Mouse (Mus musculus): ENCODE results near the gene Efcab7. TPM values are rescaled to one million over a fixed set of nuclear protein-coding genes. Genes with fewer than 3 reads are reported as not detected.

The Efcab7 gene
- polyA plus RNA-seq, 1 experiment from 2014 or later, result 35.1 TPM

DNA sequence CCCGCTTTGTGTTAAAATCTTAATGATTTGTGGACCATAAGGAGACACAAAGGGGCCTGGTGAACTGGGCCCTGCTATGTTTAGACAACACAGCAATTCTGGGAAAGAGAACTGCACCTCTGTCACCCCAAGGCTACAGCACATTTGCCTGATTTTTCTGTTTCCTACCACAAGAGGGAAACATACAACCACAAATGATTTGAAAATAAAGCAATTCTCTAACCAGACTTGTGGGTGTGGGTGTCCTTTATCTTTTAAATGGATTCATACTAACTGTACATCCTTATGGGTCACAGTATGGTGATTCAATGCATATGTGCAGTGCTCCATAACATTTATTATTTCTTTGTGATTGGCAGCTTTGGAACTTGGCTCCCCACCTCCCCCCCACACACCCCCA lies 118.2 kb downstream of the Efcab7 start:
- no peaks in the 10 kb centered on the region for H3K27me3 ChIP-seq (ENCODE audit: control insufficient read depth, insufficient read depth, low read length)
- H3K4me1 ChIP-seq (ENCODE audit: control insufficient read depth, insufficient read depth, low read length), result no peaks in the 10 kb centered on the region
- H3K4me3 ChIP-seq (ENCODE audit: low read depth, low read length), result no peak overlapping the region
- no peak overlapping the region for H3K9ac ChIP-seq (replicated peaks; ENCODE audit: low read length)
- H3K4me2 ChIP-seq (ENCODE audit: low read depth, low read length), result no peak overlapping the region
- 78% methylated on average over 1 of the region's 1 CpGs for WGBS
- H3K36me3 ChIP-seq (replicated peaks; ENCODE audit: control insufficient read depth, insufficient read depth, low read depth, low read length), result no peaks in the 10 kb centered on the region
- DNase-seq (ENCODE audit: low spot score) (peak; percentile 66), ATAC-seq (replicated peaks; ENCODE audit: insufficient number of reproducible peaks, low FRiP score, low TSS enrichment, low read depth) (no peak)
- no peaks in the 10 kb centered on the region for H3K9me3 ChIP-seq (replicated peaks; ENCODE audit: control insufficient read depth, low read length)
- no peak overlapping the region for H3K27ac ChIP-seq (replicated peaks; ENCODE audit: low read depth, low read length)

GRCm38 (mm10) chr4:99947896-99948295 lies 118.9 kb downstream of the Efcab7 start:
- ATAC-seq (replicated peaks; ENCODE audit: insufficient number of reproducible peaks, low FRiP score, low TSS enrichment, low read depth) (no peak), DNase-seq (ENCODE audit: low spot score) (no peak)
- Histone ChIP-seq H3K4me1 (ENCODE audit: control insufficient read depth, insufficient read depth, low read length) (no peaks in the 10 kb centered on the region), H3K27ac (replicated peaks; ENCODE audit: low read depth, low read length) (no peak overlapping the region), H3K9ac (replicated peaks; ENCODE audit: low read length) (no peak overlapping the region), H3K4me2 (ENCODE audit: low read depth, low read length) (no peak overlapping the region), H3K4me3 (ENCODE audit: low read depth, low read length) (no peak overlapping the region), H3K9me3 (replicated peaks; ENCODE audit: control insufficient read depth, low read length) (no peaks in the 10 kb centered on the region), H3K36me3 (replicated peaks; ENCODE audit: control insufficient read depth, insufficient read depth, low read depth, low read length) (no peaks in the 10 kb centered on the region), H3K27me3 (ENCODE audit: control insufficient read depth, insufficient read depth, low read length) (no peaks in the 10 kb centered on the region)
- 90% methylated on average over 1 of the region's 1 CpGs for WGBS

GRCm38 (mm10) chr4:99953904-99954303 lies 124.9 kb downstream of the Efcab7 start:
- no peaks in the 10 kb centered on the region for H3K9me3 ChIP-seq (replicated peaks; ENCODE audit: control insufficient read depth, low read length)
- 92% methylated on average over 2 of the region's 2 CpGs for WGBS

DNA sequence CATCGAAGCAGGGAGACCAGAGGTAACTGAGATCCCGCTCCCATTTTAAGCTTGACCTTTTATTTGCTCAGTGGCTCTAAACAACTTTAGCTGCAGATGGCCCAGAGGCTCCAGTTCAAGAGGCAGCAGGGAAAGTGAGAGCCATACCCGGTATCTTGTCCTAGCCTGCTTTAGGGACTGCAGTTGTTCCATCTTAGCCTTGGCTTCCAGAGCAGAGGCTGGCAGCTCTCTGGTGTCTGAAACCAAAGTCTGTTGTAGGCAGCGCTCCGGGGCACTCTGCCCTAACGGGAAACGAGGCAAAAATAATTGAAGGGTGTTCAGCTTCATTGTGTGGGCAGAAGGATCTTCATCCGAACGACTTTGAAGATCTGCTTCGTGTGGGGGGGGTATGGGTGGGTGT lies 126.4 kb downstream of the Efcab7 start:
- 79% methylated on average over 10 of the region's 10 CpGs for WGBS
- ATAC-seq (replicated peaks; ENCODE audit: insufficient number of reproducible peaks, low FRiP score, low TSS enrichment, low read depth), result no peak
- Histone ChIP-seq H3K4me2 (ENCODE audit: low read depth, low read length) (no peak overlapping the region), H3K36me3 (replicated peaks; ENCODE audit: control insufficient read depth, insufficient read depth, low read depth, low read length) (no peaks in the 10 kb centered on the region), H3K4me3 (ENCODE audit: low read depth, low read length) (no peak overlapping the region), H3K9ac (replicated peaks; ENCODE audit: low read length) (no peak overlapping the region), H3K27ac (replicated peaks; ENCODE audit: low read depth, low read length) (no peak overlapping the region), H3K27me3 (ENCODE audit: control insufficient read depth, insufficient read depth, low read length) (no peaks in the 10 kb centered on the region), H3K9me3 (replicated peaks; ENCODE audit: control insufficient read depth, low read length) (no peaks in the 10 kb centered on the region), H3K4me1 (ENCODE audit: control insufficient read depth, insufficient read depth, low read length) (no peaks in the 10 kb centered on the region)
- no peak for DNase-seq (ENCODE audit: low spot score)

More at GRCm38 (mm10) chr4:99953904-99954303, 124.9 kb downstream of the Efcab7 start:
- H3K27me3 ChIP-seq (ENCODE audit: control insufficient read depth, insufficient read depth, low read length), result no peaks in the 10 kb centered on the region
- no peaks in the 10 kb centered on the region for H3K36me3 ChIP-seq (replicated peaks; ENCODE audit: control insufficient read depth, insufficient read depth, low read depth, low read length)
- H3K9ac ChIP-seq (replicated peaks; ENCODE audit: low read length), result no peak overlapping the region
- H3K4me1 ChIP-seq (ENCODE audit: control insufficient read depth, insufficient read depth, low read length), result no peaks in the 10 kb centered on the region
- DNase-seq (ENCODE audit: low spot score) (no peak), ATAC-seq (replicated peaks; ENCODE audit: insufficient number of reproducible peaks, low FRiP score, low TSS enrichment, low read depth) (no peak)
- H3K4me3 ChIP-seq (ENCODE audit: low read depth, low read length), result no peak overlapping the region
- no peak overlapping the region for H3K4me2 ChIP-seq (ENCODE audit: low read depth, low read length)
- no peak overlapping the region for H3K27ac ChIP-seq (replicated peaks; ENCODE audit: low read depth, low read length)

- H3K4me1 ChIP-seq (ENCODE audit: control insufficient read depth, insufficient read depth, low read length), result no peaks in the 10 kb centered on the region
- no peak overlapping the region for H3K9ac ChIP-seq (replicated peaks; ENCODE audit: low read length)
- H3K36me3 ChIP-seq (replicated peaks; ENCODE audit: control insufficient read depth, insufficient read depth, low read depth, low read length), result no peaks in the 10 kb centered on the region
- no peak overlapping the region for H3K4me2 ChIP-seq (ENCODE audit: low read depth, low read length)
- no peak overlapping the region for H3K4me3 ChIP-seq (ENCODE audit: low read depth, low read length)
- 98% methylated on average over 4 of the region's 4 CpGs for WGBS
- H3K27me3 ChIP-seq (ENCODE audit: control insufficient read depth, insufficient read depth, low read length), result no peaks in the 10 kb centered on the region
- no peaks in the 10 kb centered on the region for H3K9me3 ChIP-seq (replicated peaks; ENCODE audit: control insufficient read depth, low read length)
- DNase-seq (ENCODE audit: low spot score), result no peak
- H3K27ac ChIP-seq (replicated peaks; ENCODE audit: low read depth, low read length), result no peak overlapping the region
- no peak for ATAC-seq (replicated peaks; ENCODE audit: insufficient number of reproducible peaks, low FRiP score, low TSS enrichment, low read depth)
Measured at GRCm38 (mm10) chr4:99957186-99957585, 128.2 kb downstream of the Efcab7 start.

DNA sequence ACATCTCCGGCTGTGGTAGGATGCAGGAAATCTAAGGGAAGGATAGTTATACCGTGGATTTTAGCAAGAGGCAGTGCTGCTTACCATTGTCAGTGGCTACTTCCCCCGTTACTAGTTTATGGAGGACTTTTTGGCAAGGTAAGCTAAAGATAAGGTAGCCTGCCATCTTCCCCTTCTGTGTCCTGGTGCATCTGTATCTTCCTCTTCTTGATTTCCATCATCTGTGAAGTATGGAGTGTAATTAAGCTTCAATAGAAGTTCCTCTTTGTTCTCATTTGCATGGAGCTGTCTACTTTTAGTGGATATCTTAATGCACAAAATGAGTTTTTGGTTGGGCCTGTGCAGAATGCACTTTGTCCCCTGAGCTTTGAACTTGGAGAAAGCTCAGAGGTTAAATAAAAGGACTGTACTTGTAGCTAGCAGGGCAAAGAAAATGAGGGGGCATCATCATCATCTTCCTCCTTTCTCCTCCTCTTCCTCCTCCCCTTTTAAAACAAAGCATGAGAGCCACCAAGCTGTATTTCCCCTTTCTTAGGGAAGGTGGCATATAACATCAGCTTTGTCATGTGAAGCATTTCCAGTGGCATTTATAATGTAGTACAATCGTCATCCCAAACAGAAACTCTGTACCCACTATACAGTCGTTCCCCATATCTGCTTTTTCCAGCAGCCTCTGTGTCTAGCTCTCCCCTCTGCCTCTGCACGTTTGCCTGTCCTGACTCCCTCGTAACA lies 129.3 kb downstream of the Efcab7 start:
- H3K27me3 ChIP-seq (ENCODE audit: control insufficient read depth, insufficient read depth, low read length), result no peaks in the 10 kb centered on the region
- ATAC-seq (replicated peaks; ENCODE audit: insufficient number of reproducible peaks, low FRiP score, low TSS enrichment, low read depth), result no peak
- WGBS, result 80% methylated on average over 7 of the region's 7 CpGs
- H3K9ac ChIP-seq (replicated peaks; ENCODE audit: low read length), result no peak overlapping the region
- H3K4me2 ChIP-seq (ENCODE audit: low read depth, low read length), result no peak overlapping the region
- H3K27ac ChIP-seq (replicated peaks; ENCODE audit: low read depth, low read length), result no peak overlapping the region
- DNase-seq (ENCODE audit: low spot score), result no peak
- no peak overlapping the region for H3K4me3 ChIP-seq (ENCODE audit: low read depth, low read length)
- no peaks in the 10 kb centered on the region for H3K36me3 ChIP-seq (replicated peaks; ENCODE audit: control insufficient read depth, insufficient read depth, low read depth, low read length)
- H3K4me1 ChIP-seq (ENCODE audit: control insufficient read depth, insufficient read depth, low read length), result no peaks in the 10 kb centered on the region
- H3K9me3 ChIP-seq (replicated peaks; ENCODE audit: control insufficient read depth, low read length), result no peaks in the 10 kb centered on the region

GRCm38 (mm10) chr4:99959308-99959707 lies 130.3 kb downstream of the Efcab7 start:
- no peak overlapping the region for H3K4me2 ChIP-seq (ENCODE audit: low read depth, low read length)
- no peaks in the 10 kb centered on the region for H3K9me3 ChIP-seq (replicated peaks; ENCODE audit: control insufficient read depth, low read length)
- 89% methylated on average over 3 of the region's 3 CpGs for WGBS
- no peak overlapping the region for H3K9ac ChIP-seq (replicated peaks; ENCODE audit: low read length)
- DNase-seq (ENCODE audit: low spot score) (no peak), ATAC-seq (replicated peaks; ENCODE audit: insufficient number of reproducible peaks, low FRiP score, low TSS enrichment, low read depth) (no peak)
- no peak overlapping the region for H3K27ac ChIP-seq (replicated peaks; ENCODE audit: low read depth, low read length)
- no peaks in the 10 kb centered on the region for H3K27me3 ChIP-seq (ENCODE audit: control insufficient read depth, insufficient read depth, low read length)
- H3K4me1 ChIP-seq (ENCODE audit: control insufficient read depth, insufficient read depth, low read length), result no peaks in the 10 kb centered on the region
- no peak overlapping the region for H3K4me3 ChIP-seq (ENCODE audit: low read depth, low read length)
- no peaks in the 10 kb centered on the region for H3K36me3 ChIP-seq (replicated peaks; ENCODE audit: control insufficient read depth, insufficient read depth, low read depth, low read length)
